Mouse (Mus musculus): ENCODE data around the gene Fndc3b.

DNA sequence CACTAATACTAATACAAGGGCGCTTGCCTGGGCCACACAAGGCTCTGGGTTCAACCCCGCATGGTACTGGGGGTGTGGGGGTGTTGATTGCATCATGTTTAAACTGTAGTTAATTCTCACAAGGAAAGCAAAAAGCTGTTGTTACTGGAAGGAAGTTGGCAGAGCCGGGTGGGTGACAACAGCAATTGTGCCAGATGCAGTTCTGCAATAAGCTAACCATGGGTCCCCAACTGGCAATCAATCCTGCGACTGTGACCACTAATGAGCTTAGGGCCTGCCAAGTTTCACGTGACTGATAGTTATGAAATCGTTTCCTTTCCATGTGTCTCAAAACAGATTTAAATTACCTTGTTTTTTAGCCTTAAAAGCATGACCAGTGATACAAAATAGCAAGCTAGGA is 33.5 kb downstream of the Fndc3b start:
- TF ChIP-seq CTCF (IDR thresholded peaks at IDR 0.05; ENCODE audit: low read depth) (no peak), EP300 (IDR thresholded peaks at IDR 0.05; ENCODE audit: low read depth) (no peak)

Measured in liver, embryonic 14.5 days (tissue).